ENCODE assay signal across 9 mouse cellular contexts in the genomic region with DNA sequence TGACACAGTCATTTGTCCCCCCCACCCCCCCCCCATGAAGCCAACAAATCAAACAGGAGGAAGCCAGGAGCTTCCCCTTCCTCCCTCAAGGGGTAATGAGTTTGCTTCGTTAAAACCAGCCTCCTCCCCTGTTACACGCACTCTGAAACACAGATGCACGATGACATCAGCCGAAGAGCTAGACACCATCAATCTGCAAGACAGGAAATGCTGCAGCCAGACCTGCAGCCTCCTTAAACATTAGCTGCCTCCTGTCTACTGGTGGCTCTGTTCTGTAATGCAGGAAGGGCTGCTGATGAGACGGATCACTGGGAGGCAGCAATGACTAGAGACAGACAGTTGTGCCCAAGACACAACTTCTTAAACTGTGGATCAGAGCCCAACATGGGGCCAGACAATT.
DNase-seq lines count a peak whose midpoint lies in the region; ATAC-seq and TF ChIP-seq lines count a peak whose summit lies in the region.
"Had no signal": no experiment of that assay in that cellular context is flagged by ENCODE, and none has a peak within 500 bp of the region (broad histone marks: within the 10 kb centered on the region; RNA-seq: fewer than 3 reads in every experiment).

No protein-coding gene starts in this region.

- 38% methylated on average over 5 of the region's 5 CpGs for WGBS in heart, postnatal 0 days
- 29% methylated on average over 5 of the region's 5 CpGs for WGBS in heart, embryonic 11.5 days (ENCODE audit: insufficient replicate concordance)
- 6% methylated on average over 5 of the region's 5 CpGs for WGBS in kidney, embryonic 15.5 days

- no peak overlapping the region for H3K4me2 ChIP-seq in heart, postnatal 0 days (ENCODE audit: low read depth, low read length)
- no peak overlapping the region for H3K4me2 ChIP-seq in heart, embryonic 11.5 days
- no peak overlapping the region for H3K4me2 ChIP-seq in kidney, embryonic 15.5 days
- H3K4me2 ChIP-seq: limb, embryonic 12.5 days had no signal

- no peak for TF ChIP-seq EP300 in heart, postnatal 0 days (IDR thresholded peaks at IDR 0.05; ENCODE audit: low read depth)

- TF ChIP-seq CTCF in heart, postnatal 0 days (IDR thresholded peaks at IDR 0.05; ENCODE audit: low read depth): peak; percentile 10; the same call in 1 of the 2 replicates

- H3K27me3 ChIP-seq in heart, postnatal 0 days (ENCODE audit: control insufficient read depth, insufficient read depth, low read length): no peaks in the 10 kb centered on the region
- no peaks in the 10 kb centered on the region for H3K27me3 ChIP-seq in heart, embryonic 11.5 days (ENCODE audit: control insufficient read depth, insufficient read depth, low read length)
- H3K27me3 ChIP-seq in kidney, embryonic 15.5 days: no peaks in the 10 kb centered on the region
- H3K27me3 ChIP-seq: limb, embryonic 12.5 days had no signal

- H3K36me3 ChIP-seq in heart, postnatal 0 days (replicated peaks; ENCODE audit: control insufficient read depth, insufficient read depth, low read length): no peaks in the 10 kb centered on the region
- no peaks in the 10 kb centered on the region for H3K36me3 ChIP-seq in heart, embryonic 11.5 days (ENCODE audit: control insufficient read depth, insufficient read depth, low read length)
- H3K36me3 ChIP-seq in kidney, embryonic 15.5 days: no peaks in the 10 kb centered on the region
- H3K36me3 ChIP-seq: limb, embryonic 12.5 days had no signal

- no peaks in the 10 kb centered on the region for H3K9me3 ChIP-seq in heart, postnatal 0 days (replicated peaks; ENCODE audit: control insufficient read depth, low read length)
- no peaks in the 10 kb centered on the region for H3K9me3 ChIP-seq in heart, embryonic 11.5 days (replicated peaks; ENCODE audit: control insufficient read depth, low read length)
- H3K9me3 ChIP-seq in kidney, embryonic 15.5 days (replicated peaks): no peaks in the 10 kb centered on the region
- H3K9me3 ChIP-seq: limb, embryonic 12.5 days had no signal

- peak; percentile 39 for ATAC-seq in heart, postnatal 0 days (ENCODE audit: insufficient read depth, low read depth)
- no peak for ATAC-seq in heart, embryonic 11.5 days (replicated peaks; ENCODE audit: insufficient number of reproducible peaks, low FRiP score, low TSS enrichment)
- ATAC-seq in kidney, embryonic 15.5 days (replicated peaks; ENCODE audit: low FRiP score): peak; percentile 86

- no peak overlapping the region for H3K4me3 ChIP-seq in heart, postnatal 0 days (ENCODE audit: low read depth, low read length)
- H3K4me3 ChIP-seq in heart, embryonic 11.5 days (ENCODE audit: low read depth, low read length): no peak overlapping the region
- H3K4me3 ChIP-seq in kidney, embryonic 15.5 days (replicated peaks): no peak overlapping the region
- H3K4me3 ChIP-seq: limb, embryonic 12.5 days had no signal

- no peak overlapping the region for H3K27ac ChIP-seq in heart, postnatal 0 days (ENCODE audit: low read depth)
- H3K27ac ChIP-seq in heart, embryonic 11.5 days (ENCODE audit: low read depth, low read length): no peak overlapping the region
- 0 out of 2 replicates have a peak overlapping the region, but pooled peaks have one; percentile 18 for H3K27ac ChIP-seq in kidney, embryonic 15.5 days
- H3K27ac ChIP-seq: limb, embryonic 12.5 days had no signal

- H3K4me1 ChIP-seq in heart, postnatal 0 days (ENCODE audit: control insufficient read depth, insufficient read depth): 0 out of 2 replicates have a peak, but pooled peaks cover 6% of the 10 kb centered on the region
- H3K4me1 ChIP-seq in heart, embryonic 11.5 days (ENCODE audit: control insufficient read depth, insufficient read depth, low read length): peaks cover 7% of the 10 kb centered on the region; the same call in 1 of the 2 replicates
- H3K4me1 ChIP-seq in kidney, embryonic 15.5 days: peaks cover 9% of the 10 kb centered on the region

- peak; percentile 71 for DNase-seq in heart, postnatal 0 days (ENCODE audit: low spot score)
- DNase-seq in embryo, embryonic 10 days (ENCODE audit: low spot score): peak; percentile 71
- peak; percentile 69 to 76 for DNase-seq in natural killer cell, adult 2 months (ENCODE audit: low spot score in 2 of 2)
- DNase-seq in ovary, postnatal 14 days (ENCODE audit: low spot score): no peak
- DNase-seq in layer of hippocampus, adult 11-12 months (ENCODE audit: low spot score): no peak
- no peak for DNase-seq in cerebellum, postnatal 4 days (ENCODE audit: low spot score in 2 of 2)

- no peak overlapping the region for H3K9ac ChIP-seq in heart, postnatal 0 days (replicated peaks; ENCODE audit: low read depth, low read length)
- H3K9ac ChIP-seq in heart, embryonic 11.5 days (ENCODE audit: low read depth, low read length): no peak overlapping the region
- H3K9ac ChIP-seq in kidney, embryonic 15.5 days: no peak overlapping the region
- H3K9ac ChIP-seq: limb, embryonic 12.5 days had no signal

Comparison
In these comparisons a context has a peak if more than half of its experiments do, and no peak if none do; other contexts are left out.
1. DNase-seq: peak in heart, postnatal 0 days (single experiment), embryo, embryonic 10 days (single experiment) and natural killer cell, adult 2 months (2 of 2); none in ovary, postnatal 14 days (single experiment), layer of hippocampus, adult 11-12 months (single experiment) and cerebellum, postnatal 4 days (0 of 2).